Mouse (Mus musculus): ENCODE measurements at regions not wholly inside any gene's neighbourhood (a gene's known extent, or its start where the extent isn't known, plus 50 kb on each side); places are given as distances from the start of the nearest gene placed in this dataset.

DNA sequence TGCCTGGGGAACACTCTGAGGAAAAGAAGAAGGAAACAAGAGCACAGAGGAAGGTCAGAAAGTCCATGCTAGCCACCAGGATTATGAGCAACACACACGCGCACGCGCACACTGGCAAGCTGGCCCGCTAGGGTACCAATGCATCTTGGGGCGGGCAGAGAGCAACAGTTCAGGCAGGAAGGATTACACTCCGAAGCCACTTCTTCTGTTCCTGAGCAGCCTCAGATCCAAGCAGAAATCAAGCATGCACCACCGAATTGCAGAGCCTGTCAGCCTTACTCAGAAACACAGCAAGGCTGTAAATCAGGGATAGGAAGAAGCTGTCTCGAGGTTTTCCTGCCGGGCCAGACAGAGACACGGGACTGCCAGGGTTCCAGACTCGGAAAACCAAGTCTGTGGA is 615.8 kb upstream of the Adam5 start:
- Histone ChIP-seq H3K36me3 (replicated peaks; ENCODE audit: insufficient read depth, low read length) (no peaks in the 10 kb centered on the region), H3K4me1 (ENCODE audit: insufficient read depth) (peaks cover 3% of the 10 kb centered on the region; the same call in 1 of the 2 replicates), H3K27me3 (ENCODE audit: insufficient read depth, low read length) (0 out of 2 replicates have a peak, but pooled peaks cover 4% of the 10 kb centered on the region), H3K27ac (ENCODE audit: low read depth) (no peak overlapping the region), H3K4me3 (ENCODE audit: low read depth, low read length) (no peak overlapping the region), H3K9ac (replicated peaks) (no peak overlapping the region), H3K4me2 (ENCODE audit: low read depth, low read length) (no peak overlapping the region), H3K9me3 (ENCODE audit: low read length) (no peaks in the 10 kb centered on the region)
- ATAC-seq (no peak), DNase-seq (no peak)
- WGBS (ENCODE audit: insufficient replicate concordance): 20% methylated on average over 12 of the region's 12 CpGs
- TF ChIP-seq EP300 (IDR thresholded peaks at IDR 0.05; ENCODE audit: low read depth) (no peak), CTCF (IDR thresholded peaks at IDR 0.05; ENCODE audit: low read depth) (no peak)

DNA sequence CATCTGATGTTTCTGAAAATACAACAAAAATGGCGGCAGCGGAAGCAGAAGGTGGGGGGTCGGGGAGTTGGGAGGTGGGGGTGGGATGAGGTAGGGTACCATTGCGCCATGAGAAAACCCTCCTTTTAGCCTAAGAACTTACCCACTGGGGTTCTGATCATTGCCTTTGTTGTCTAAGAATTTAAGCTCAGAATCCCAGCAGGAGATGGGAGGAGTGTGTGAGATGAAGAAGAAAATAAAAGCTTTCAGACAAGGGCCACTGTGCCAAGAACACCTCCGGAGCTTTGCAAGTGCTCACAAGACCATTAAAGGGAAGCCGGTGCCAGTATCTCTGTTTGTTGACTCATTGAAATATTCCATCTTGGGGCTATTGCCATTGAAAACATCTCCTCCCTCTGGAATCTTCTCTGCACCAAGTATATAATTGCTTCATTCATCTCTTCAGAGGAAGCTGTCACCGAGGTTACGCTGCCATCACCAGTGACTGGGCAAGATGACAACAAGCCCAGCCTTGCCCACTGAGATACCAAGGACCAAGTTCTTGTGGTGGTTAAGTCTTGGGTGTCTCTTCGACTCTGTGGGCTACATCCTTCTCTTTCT is 614.0 kb upstream of the Adam5 start:
- WGBS (ENCODE audit: insufficient replicate concordance): 80% methylated on average over 9 of the region's 9 CpGs
- ATAC-seq: no peak
- no peak overlapping the region for H3K4me2 ChIP-seq (ENCODE audit: low read depth, low read length)

DNA sequence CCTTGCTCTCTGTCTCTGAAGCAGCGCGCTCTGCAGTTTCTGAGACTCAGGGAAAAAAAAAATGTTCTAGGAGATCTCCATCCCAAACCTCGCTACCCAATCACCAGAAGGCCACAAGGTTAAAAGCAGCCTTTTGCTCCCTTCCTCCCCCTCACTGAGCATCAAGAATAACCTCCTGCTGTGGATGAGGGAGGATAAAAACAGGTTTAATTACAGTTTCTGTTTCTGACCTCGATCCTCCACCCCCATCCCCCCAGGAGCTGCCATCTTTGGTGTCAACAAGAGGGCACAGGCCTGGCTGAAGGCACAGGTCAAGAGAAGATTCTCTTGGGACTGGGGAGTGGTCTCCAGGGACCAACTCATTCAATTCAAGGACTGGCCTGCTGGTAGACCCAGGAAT is 613.0 kb upstream of the Adam5 start:
- H3K27ac ChIP-seq (ENCODE audit: low read depth): no peak overlapping the region
- 0 out of 2 replicates have a peak, but pooled peaks cover 4% of the 10 kb centered on the region for H3K27me3 ChIP-seq (ENCODE audit: insufficient read depth, low read length)
- H3K4me2 ChIP-seq (ENCODE audit: low read depth, low read length): no peak overlapping the region
- H3K36me3 ChIP-seq (replicated peaks; ENCODE audit: insufficient read depth, low read length): no peaks in the 10 kb centered on the region
- peaks cover 3% of the 10 kb centered on the region; the same call in 1 of the 2 replicates for H3K4me1 ChIP-seq (ENCODE audit: insufficient read depth)
- DNase-seq: no peak
- H3K4me3 ChIP-seq (ENCODE audit: low read depth, low read length): no peak overlapping the region
- H3K9me3 ChIP-seq (ENCODE audit: low read length): no peaks in the 10 kb centered on the region
- ATAC-seq: no peak
- 54% methylated on average over 4 of the region's 4 CpGs for WGBS (ENCODE audit: insufficient replicate concordance)
- TF ChIP-seq EP300 (IDR thresholded peaks at IDR 0.05; ENCODE audit: low read depth) (no peak), CTCF (IDR thresholded peaks at IDR 0.05; ENCODE audit: low read depth) (no peak)
- H3K9ac ChIP-seq (replicated peaks): no peak overlapping the region

More for the DNA sequence above, 614.0 kb upstream of the Adam5 start:
- no peaks in the 10 kb centered on the region for H3K9me3 ChIP-seq (ENCODE audit: low read length)
- no peak for TF ChIP-seq EP300 (IDR thresholded peaks at IDR 0.05; ENCODE audit: low read depth)
- no peak for TF ChIP-seq CTCF (IDR thresholded peaks at IDR 0.05; ENCODE audit: low read depth)
- no peak for DNase-seq
- peaks cover 3% of the 10 kb centered on the region; the same call in 1 of the 2 replicates for H3K4me1 ChIP-seq (ENCODE audit: insufficient read depth)
- H3K36me3 ChIP-seq (replicated peaks; ENCODE audit: insufficient read depth, low read length): no peaks in the 10 kb centered on the region
- no peak overlapping the region for H3K27ac ChIP-seq (ENCODE audit: low read depth)
- H3K4me3 ChIP-seq (ENCODE audit: low read depth, low read length): no peak overlapping the region
- H3K9ac ChIP-seq (replicated peaks): no peak overlapping the region
- 0 out of 2 replicates have a peak, but pooled peaks cover 4% of the 10 kb centered on the region for H3K27me3 ChIP-seq (ENCODE audit: insufficient read depth, low read length)

DNA sequence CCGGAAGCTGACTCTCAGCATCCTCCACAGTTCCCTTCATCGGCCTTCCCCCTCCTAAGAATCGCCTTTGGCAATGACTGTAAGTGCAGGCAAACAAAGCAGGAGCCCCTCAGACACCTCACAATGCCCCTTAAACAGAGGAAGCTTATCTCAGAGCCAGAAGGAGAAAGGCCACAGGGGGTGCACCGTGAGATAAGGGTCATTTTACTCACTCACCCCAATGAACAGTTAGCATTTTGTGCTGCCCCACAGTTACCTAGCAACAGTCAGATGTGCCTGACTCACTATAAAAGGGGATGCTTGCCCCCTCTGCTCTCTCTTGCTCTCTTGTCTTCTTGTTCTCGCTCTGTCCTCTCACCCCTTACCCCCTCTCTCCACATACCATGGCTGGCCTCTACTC is 606.4 kb upstream of the Adam5 start:
- Histone ChIP-seq H3K9me3 (ENCODE audit: low read length) (no peaks in the 10 kb centered on the region), H3K4me2 (ENCODE audit: low read depth, low read length) (no peak overlapping the region), H3K27ac (ENCODE audit: low read depth) (no peak overlapping the region), H3K4me3 (ENCODE audit: low read depth, low read length) (no peak overlapping the region), H3K27me3 (ENCODE audit: insufficient read depth, low read length) (no peaks in the 10 kb centered on the region), H3K4me1 (ENCODE audit: insufficient read depth) (no peaks in the 10 kb centered on the region), H3K36me3 (replicated peaks; ENCODE audit: insufficient read depth, low read length) (no peaks in the 10 kb centered on the region), H3K9ac (replicated peaks) (no peak overlapping the region)
- ATAC-seq: no peak
- DNase-seq: no peak
- 25% methylated on average over 5 of the region's 5 CpGs for WGBS (ENCODE audit: insufficient replicate concordance)
- no peak for TF ChIP-seq EP300 (IDR thresholded peaks at IDR 0.05; ENCODE audit: low read depth)
- no peak for TF ChIP-seq CTCF (IDR thresholded peaks at IDR 0.05; ENCODE audit: low read depth)

DNA sequence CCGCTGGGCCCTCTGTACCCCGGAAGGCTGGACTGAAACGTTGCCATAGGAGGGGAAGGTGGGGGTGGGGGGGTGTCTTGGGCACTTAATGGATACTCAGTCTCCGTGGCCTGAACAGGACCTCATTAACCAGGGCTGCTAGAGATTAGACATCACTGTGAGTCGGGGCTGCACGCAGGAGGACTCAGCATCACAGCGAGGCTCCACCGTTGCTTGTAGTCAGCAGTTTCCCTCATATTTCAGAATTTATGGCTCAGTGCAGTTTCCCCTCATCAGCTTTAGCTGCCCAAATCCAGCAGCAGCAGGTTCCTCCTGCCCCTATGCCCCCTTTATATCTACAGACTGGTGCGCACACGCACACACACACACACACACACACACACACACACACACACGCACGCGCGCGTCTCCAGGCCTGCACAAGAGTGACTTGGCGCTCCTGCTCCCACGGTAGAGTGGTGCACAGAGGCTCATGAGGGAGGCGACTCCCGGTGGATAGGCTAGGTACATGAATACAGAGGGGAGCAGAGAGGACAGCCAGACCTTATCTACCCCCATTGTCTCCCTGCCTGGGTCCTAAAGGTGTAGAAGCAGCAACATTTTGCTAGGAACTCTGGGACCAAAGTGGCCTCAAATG is 605.8 kb upstream of the Adam5 start:
- no peak overlapping the region for H3K4me3 ChIP-seq (ENCODE audit: low read depth, low read length)
- DNase-seq (no peak), ATAC-seq (no peak)
- no peak overlapping the region for H3K4me2 ChIP-seq (ENCODE audit: low read depth, low read length)
- H3K9me3 ChIP-seq (ENCODE audit: low read length): no peaks in the 10 kb centered on the region
- H3K27ac ChIP-seq (ENCODE audit: low read depth): no peak overlapping the region
- no peak for TF ChIP-seq EP300 (IDR thresholded peaks at IDR 0.05; ENCODE audit: low read depth)
- no peak for TF ChIP-seq CTCF (IDR thresholded peaks at IDR 0.05; ENCODE audit: low read depth)
- H3K36me3 ChIP-seq (replicated peaks; ENCODE audit: insufficient read depth, low read length): no peaks in the 10 kb centered on the region
- no peak overlapping the region for H3K9ac ChIP-seq (replicated peaks)
- no peaks in the 10 kb centered on the region for H3K4me1 ChIP-seq (ENCODE audit: insufficient read depth)
- no peaks in the 10 kb centered on the region for H3K27me3 ChIP-seq (ENCODE audit: insufficient read depth, low read length)
- 54% methylated on average over 19 of the region's 19 CpGs for WGBS (ENCODE audit: insufficient replicate concordance)

DNA sequence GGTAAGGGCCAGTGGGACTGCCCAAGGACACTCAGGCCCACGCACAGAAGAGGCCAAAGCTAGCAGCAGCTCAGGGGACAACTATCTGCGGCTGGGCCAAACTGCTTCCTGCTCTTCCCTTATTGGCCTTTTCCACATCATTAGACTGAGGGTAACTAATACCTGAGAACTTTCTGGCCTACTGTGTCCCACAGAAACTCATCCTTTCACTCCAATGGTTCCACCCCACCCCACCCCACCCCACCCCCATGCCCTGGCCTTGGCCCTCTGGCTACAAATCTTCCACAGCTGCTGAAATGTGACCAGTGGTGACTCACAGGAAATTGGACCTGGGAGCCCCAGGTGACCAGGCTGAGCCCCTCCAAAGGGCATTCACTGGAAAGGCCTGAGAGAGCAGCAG is 604.6 kb upstream of the Adam5 start:
- no peaks in the 10 kb centered on the region for H3K4me1 ChIP-seq (ENCODE audit: insufficient read depth)
- DNase-seq: no peak
- no peak for ATAC-seq
- H3K4me2 ChIP-seq (ENCODE audit: low read depth, low read length): no peak overlapping the region
- no peaks in the 10 kb centered on the region for H3K27me3 ChIP-seq (ENCODE audit: insufficient read depth, low read length)
- no peaks in the 10 kb centered on the region for H3K9me3 ChIP-seq (ENCODE audit: low read length)
- H3K9ac ChIP-seq (replicated peaks): no peak overlapping the region
- no peak overlapping the region for H3K4me3 ChIP-seq (ENCODE audit: low read depth, low read length)
- TF ChIP-seq EP300 (IDR thresholded peaks at IDR 0.05; ENCODE audit: low read depth): no peak
- TF ChIP-seq CTCF (IDR thresholded peaks at IDR 0.05; ENCODE audit: low read depth): no peak
- no peak overlapping the region for H3K27ac ChIP-seq (ENCODE audit: low read depth)
- H3K36me3 ChIP-seq (replicated peaks; ENCODE audit: insufficient read depth, low read length): no peaks in the 10 kb centered on the region
- WGBS (ENCODE audit: insufficient replicate concordance): 56% methylated on average over 2 of the region's 2 CpGs

Data from liver, postnatal 0 days (tissue).